Mouse (Mus musculus) embryonic facial prominence, embryonic 11.5 days (tissue): ENCODE data around the gene Esyt3. TPM values are rescaled to one million over a fixed set of nuclear protein-coding genes. Genes with fewer than 3 reads are reported as not detected.

Experiments used
- ATAC-seq: fragments of 200-750 bp; cut with Nextera tagmentation; replicated peaks from 2 replicates; pipeline ENCODE4 v1.8.0; 2017; ENCODE audit warnings: low read depth; ENCODE audit not compliant: insufficient number of reproducible peaks, low FRiP score, low TSS enrichment
- DNase-seq: peaks from one replicate; pipeline ENCODE4 v3.0.0-alpha.2; 2015; ENCODE audit warnings: low spot score
- H3K27ac ChIP-seq: fragments of 300-500 bp; sonication (generic); replicated peaks from 2 replicates; pipeline ENCODE4 v1.5.1; 2014; ENCODE audit warnings: mild to moderate bottlenecking, low read depth, low read length, control low read depth
- H3K27me3 ChIP-seq: fragments of 300-500 bp; sonication (generic); 2 replicates; pipeline ENCODE4 v1.6.1; 2014; ENCODE audit warnings: mild to moderate bottlenecking, low read length, moderate library complexity, mixed read lengths; ENCODE audit not compliant: control insufficient read depth, insufficient read depth
- H3K36me3 ChIP-seq: fragments of 300-500 bp; sonication (generic); replicated peaks from 2 replicates; pipeline ENCODE4 v1.6.1; 2014; ENCODE audit warnings: low read depth, mild to moderate bottlenecking, low read length, moderate library complexity, mixed read lengths; ENCODE audit not compliant: control insufficient read depth, insufficient read depth
- H3K4me1 ChIP-seq: fragments of 300-500 bp; sonication (generic); 2 replicates; pipeline ENCODE4 v1.6.1; 2014; ENCODE audit warnings: low read length, mixed read lengths; ENCODE audit not compliant: control insufficient read depth, insufficient read depth
- H3K4me2 ChIP-seq: fragments of 300-500 bp; sonication (generic); 2 replicates; pipeline ENCODE4 v1.6.1; 2014; ENCODE audit warnings: low read depth, mild to moderate bottlenecking, control low read depth, low read length, moderate library complexity
- H3K4me3 ChIP-seq: fragments of 300-500 bp; sonication (generic); 2 replicates; pipeline ENCODE4 v1.5.1; 2014; ENCODE audit warnings: low read depth, low read length, control low read depth
- H3K9ac ChIP-seq: fragments of 300-500 bp; sonication (generic); replicated peaks from 2 replicates; pipeline ENCODE4 v1.6.1; 2014; ENCODE audit warnings: mild to moderate bottlenecking, control low read depth, low read length
- H3K9me3 ChIP-seq: fragments of 300-500 bp; sonication (generic); replicated peaks from 2 replicates; pipeline ENCODE4 v1.6.1; 2016; ENCODE audit warnings: mild to moderate bottlenecking, low read length, inconsistent platforms, mixed read lengths; ENCODE audit not compliant: control insufficient read depth
- WGBS: fragments of 180-500 bp; shearing (Covaris S2); extraction: QIAGEN DNeasy Blood & Tissue Kit; methylation state at CpG from one replicate; pipeline ENCODE4 v1.1.7; 2014; 5-methylcytosine and 5-hydroxymethylcytosine counted together
- polyA plus RNA-seq: library from polyadenylated mRNA; unstranded; fragments of >200 nt; fragmentation: Nextera tagmentation; extraction: Ambion mirVana; gene quantifications from 2 replicates; pipeline ENCODE4 v1.2.1, GENCODE M21; 2014

Esyt3 gene
- polyA plus RNA-seq, 1 experiment from 2014 or later: 0.31 TPM

DNA sequence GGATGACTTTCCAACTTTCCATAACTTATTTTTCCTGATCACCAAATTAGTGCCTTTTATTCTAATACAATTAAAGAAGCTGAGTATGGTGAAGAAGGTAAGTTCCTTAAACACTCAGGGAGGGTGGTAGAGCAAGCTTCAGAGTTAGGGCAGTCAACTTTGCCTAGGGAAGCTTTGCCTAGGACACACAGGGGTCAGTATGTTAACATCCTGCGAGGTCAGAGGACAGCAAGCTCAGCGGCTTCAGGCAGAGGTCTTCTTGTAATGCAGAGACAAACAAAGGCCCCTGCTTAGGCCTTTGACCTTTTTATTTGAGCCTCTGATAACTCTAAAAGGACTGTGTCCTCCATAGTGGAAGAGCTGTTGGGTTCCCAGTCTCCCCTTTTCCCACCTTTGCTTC lies 32.4 kb upstream of the Esyt3 start:
- no peaks in the 10 kb centered on the region for H3K27me3 ChIP-seq
- no peak overlapping the region for H3K4me2 ChIP-seq
- no peak overlapping the region for H3K9ac ChIP-seq
- DNase-seq (no peak), ATAC-seq (no peak)
- no peak overlapping the region for H3K27ac ChIP-seq
- no peaks in the 10 kb centered on the region for H3K9me3 ChIP-seq
- WGBS: 38% methylated on average over 2 of the region's 2 CpGs
- H3K4me3 ChIP-seq: no peak overlapping the region
- no peaks in the 10 kb centered on the region for H3K36me3 ChIP-seq
- no peaks in the 10 kb centered on the region for H3K4me1 ChIP-seq

DNA sequence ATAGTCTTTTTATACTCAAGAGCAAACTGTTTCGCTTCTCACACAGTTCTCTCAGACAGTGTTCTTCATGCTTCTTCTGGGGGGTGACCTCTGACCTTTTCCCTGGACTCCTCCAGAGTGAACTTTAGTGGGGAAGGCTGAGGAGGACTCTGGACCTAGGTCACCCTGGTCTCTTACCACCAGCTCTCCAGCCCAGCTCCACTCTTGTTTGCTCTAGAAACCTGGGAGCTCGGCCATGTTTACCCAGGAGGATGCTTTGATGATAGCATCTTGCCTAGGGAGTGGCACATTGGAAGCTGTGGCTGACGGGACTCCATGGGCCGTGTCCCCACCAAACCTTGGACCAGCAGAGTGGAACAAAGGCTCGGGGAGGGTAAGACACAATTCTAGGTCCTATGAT lies 31.8 kb upstream of the Esyt3 start:
- H3K9ac ChIP-seq: no peak overlapping the region
- H3K27me3 ChIP-seq: no peaks in the 10 kb centered on the region
- no peaks in the 10 kb centered on the region for H3K4me1 ChIP-seq
- no peak overlapping the region for H3K4me3 ChIP-seq
- H3K4me2 ChIP-seq: no peak overlapping the region
- no peaks in the 10 kb centered on the region for H3K36me3 ChIP-seq
- DNase-seq: no peak
- no peaks in the 10 kb centered on the region for H3K9me3 ChIP-seq
- 84% methylated on average over 5 of the region's 5 CpGs for WGBS
- no peak overlapping the region for H3K27ac ChIP-seq
- ATAC-seq: no peak

DNA sequence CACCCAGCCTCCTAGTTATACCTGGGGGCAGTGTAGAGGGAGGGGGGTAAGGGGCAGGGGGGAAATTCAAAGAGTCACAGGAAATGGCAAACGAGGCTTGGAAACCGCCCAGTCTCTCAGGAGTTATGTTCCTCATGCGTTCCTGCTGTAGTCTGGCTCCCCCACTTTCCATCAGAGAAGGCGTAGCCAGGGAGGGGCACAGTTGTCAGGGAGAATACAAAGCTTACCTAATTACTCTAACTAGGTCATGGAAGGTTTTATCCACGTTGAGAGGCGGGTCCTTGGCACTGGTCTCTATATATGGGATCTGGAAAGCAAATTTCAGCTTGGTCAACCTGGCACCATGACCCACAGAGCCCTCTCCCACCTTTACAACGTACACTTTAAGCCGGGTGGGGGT lies 31.1 kb upstream of the Esyt3 start:
- H3K4me1 ChIP-seq: no peaks in the 10 kb centered on the region
- no peak overlapping the region for H3K9ac ChIP-seq
- no peaks in the 10 kb centered on the region for H3K27me3 ChIP-seq
- H3K36me3 ChIP-seq: no peaks in the 10 kb centered on the region
- no peaks in the 10 kb centered on the region for H3K9me3 ChIP-seq
- H3K27ac ChIP-seq: no peak overlapping the region
- WGBS: 74% methylated on average over 8 of the region's 8 CpGs
- ATAC-seq (no peak), DNase-seq (no peak)
- no peak overlapping the region for H3K4me3 ChIP-seq
- H3K4me2 ChIP-seq: no peak overlapping the region

DNA sequence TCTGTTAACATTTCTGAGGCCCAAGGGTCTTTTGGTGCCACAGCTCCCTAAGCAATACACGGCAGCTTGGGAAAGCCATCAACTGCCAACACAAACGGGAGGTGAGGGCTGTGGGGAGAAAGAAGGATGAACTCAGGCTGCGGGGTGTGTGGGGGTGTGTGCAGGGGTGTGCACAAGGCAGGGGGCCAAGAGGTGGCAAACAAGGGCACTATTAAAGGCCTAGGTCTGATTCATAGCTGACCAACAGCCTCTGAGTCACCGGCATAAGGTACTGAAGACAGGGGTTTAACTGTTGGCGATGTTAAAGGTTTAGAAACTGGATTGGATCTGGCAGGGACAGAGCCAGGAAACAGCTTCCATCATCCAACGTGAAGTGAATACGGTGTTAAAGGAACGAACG lies 30.5 kb upstream of the Esyt3 start:
- no peaks in the 10 kb centered on the region for H3K9me3 ChIP-seq
- WGBS: 85% methylated on average over 9 of the region's 9 CpGs
- no peak overlapping the region for H3K4me3 ChIP-seq
- ATAC-seq (no peak), DNase-seq (no peak)
- H3K4me1 ChIP-seq: no peaks in the 10 kb centered on the region
- H3K27ac ChIP-seq: no peak overlapping the region
- H3K27me3 ChIP-seq: no peaks in the 10 kb centered on the region
- H3K36me3 ChIP-seq: no peaks in the 10 kb centered on the region
- H3K9ac ChIP-seq: no peak overlapping the region
- H3K4me2 ChIP-seq: no peak overlapping the region

DNA sequence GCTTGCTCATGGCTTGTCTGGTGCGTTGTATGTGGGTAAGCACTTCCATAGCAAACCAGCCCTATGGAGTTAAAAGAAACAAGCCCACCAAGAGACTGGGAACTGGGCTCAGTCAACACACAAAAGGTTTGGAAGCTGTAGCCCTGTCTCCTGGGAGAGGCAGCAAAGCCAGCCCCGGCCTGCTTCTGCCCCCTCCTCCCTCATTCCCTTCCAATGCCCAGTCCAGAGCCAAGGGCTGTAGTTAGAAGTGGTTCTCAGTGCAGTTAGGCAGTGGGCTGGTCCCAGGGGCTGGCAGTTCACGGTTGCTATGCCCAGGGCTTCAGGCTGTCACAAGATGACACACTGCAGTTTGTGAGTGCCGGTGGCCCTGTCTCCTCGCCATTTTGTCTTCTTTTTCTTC lies 29.7 kb upstream of the Esyt3 start:
- no peak for ATAC-seq
- Histone ChIP-seq H3K4me1 (no peaks in the 10 kb centered on the region), H3K9ac (no peak overlapping the region), H3K4me2 (no peak overlapping the region), H3K4me3 (no peak overlapping the region), H3K27me3 (no peaks in the 10 kb centered on the region), H3K27ac (no peak overlapping the region), H3K9me3 (no peaks in the 10 kb centered on the region), H3K36me3 (no peaks in the 10 kb centered on the region)
- DNase-seq: no peak
- 67% methylated on average over 5 of the region's 5 CpGs for WGBS

DNA sequence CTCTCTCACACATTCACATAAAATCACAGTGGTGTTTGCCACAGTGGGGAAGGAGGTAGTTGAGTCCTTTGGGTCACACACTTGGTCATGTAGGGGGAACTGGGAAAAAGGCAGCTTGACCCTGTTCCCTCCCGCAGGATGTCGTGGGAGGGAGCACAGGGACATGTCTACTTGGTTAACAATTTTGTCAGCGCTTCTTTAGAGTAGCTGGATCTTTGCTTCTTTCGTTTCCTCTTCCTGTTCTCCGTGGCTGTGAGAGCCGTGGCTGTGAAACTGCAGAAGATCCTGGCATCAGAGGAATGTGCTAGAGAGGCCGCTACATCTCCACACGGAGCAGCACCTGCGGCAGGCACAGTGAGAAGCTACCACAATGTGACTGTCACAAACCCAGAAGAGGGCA lies 24.2 kb upstream of the Esyt3 start:
- H3K4me1 ChIP-seq: no peaks in the 10 kb centered on the region
- 74% methylated on average over 9 of the region's 9 CpGs for WGBS
- no peak overlapping the region for H3K4me2 ChIP-seq
- no peak for DNase-seq
- H3K36me3 ChIP-seq: no peaks in the 10 kb centered on the region
- no peaks in the 10 kb centered on the region for H3K27me3 ChIP-seq
- ATAC-seq: no peak
- no peak overlapping the region for H3K9ac ChIP-seq
- no peaks in the 10 kb centered on the region for H3K9me3 ChIP-seq
- H3K4me3 ChIP-seq: no peak overlapping the region
- no peak overlapping the region for H3K27ac ChIP-seq

DNA sequence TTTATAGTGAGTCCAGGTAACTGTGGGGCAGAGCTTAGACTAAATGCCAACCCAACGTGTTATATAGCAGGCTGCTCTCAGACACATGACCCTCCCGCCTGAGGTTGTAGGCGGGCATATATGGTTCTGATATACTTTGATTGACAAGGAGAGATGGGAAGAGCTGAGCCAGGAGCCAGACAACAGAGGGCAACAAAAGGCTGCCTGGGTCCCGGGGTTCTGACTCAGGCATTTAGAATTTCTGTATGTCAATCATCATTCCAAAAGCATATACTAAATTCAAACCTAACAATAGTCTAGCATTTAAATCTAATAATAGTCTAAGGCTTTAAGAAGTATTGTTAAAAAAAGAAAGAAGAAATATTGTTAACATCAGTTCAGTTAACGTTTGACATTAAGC lies 20.8 kb upstream of the Esyt3 start:
- no peaks in the 10 kb centered on the region for H3K27me3 ChIP-seq
- H3K4me1 ChIP-seq: no peaks in the 10 kb centered on the region
- DNase-seq (no peak), ATAC-seq (no peak)
- H3K9ac ChIP-seq: no peak overlapping the region
- H3K4me3 ChIP-seq: no peak overlapping the region
- no peak overlapping the region for H3K4me2 ChIP-seq
- no peaks in the 10 kb centered on the region for H3K9me3 ChIP-seq
- 67% methylated on average over 5 of the region's 5 CpGs for WGBS
- no peak overlapping the region for H3K27ac ChIP-seq
- H3K36me3 ChIP-seq: no peaks in the 10 kb centered on the region

DNA sequence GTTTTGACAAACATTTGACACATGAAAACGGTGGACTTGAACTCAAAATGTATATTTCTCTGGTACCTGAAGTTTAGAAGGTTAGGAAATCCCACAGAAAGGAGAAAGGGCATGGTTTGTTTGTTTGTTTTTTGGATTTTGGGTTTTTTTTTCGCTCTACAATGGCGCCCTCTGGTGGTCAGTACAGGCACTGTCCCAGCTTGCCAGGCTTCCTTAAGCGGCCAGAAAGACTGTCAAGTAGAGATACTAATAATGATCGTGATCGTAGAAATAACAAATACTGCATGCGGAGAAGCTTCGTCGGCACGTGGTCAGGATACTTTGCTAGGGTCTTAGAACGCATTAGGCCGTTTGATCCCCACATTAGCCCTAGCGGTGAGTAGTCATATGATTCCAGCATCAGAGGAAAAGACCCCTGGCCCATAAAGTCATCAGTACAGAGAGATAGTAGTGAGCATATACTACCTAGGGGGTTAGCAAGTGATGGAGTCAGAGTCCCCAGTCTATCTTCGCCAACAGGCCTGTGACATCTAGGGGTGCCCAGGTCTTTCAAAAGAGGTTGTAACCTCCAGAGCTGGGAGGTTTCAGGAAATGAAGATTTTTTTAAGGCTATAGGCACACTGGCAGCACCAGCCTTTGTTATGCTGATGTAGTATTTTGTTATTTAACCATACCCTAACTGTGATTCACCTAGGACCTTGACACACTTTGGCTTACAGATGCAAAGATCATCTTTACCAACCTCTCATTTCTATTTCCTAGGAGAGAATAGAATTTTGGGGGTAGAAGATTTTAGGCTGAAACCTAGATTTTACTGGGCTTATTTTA lies 18.4 kb upstream of the Esyt3 start:
- no peaks in the 10 kb centered on the region for H3K36me3 ChIP-seq
- no peaks in the 10 kb centered on the region for H3K27me3 ChIP-seq
- no peak overlapping the region for H3K4me2 ChIP-seq
- H3K9me3 ChIP-seq: no peaks in the 10 kb centered on the region
- DNase-seq (peak; percentile 63), ATAC-seq (no peak)
- WGBS: 10% methylated on average over 14 of the region's 14 CpGs
- no peak overlapping the region for H3K9ac ChIP-seq
- no peak overlapping the region for H3K27ac ChIP-seq
- H3K4me3 ChIP-seq: no peak overlapping the region
- no peaks in the 10 kb centered on the region for H3K4me1 ChIP-seq
